Mouse (Mus musculus) kidney, adult 2 months (tissue): ENCODE measurements around the gene Nrf1. TPM values are rescaled to one million over a fixed set of nuclear protein-coding genes. Genes with fewer than 3 reads are reported as not detected.

Experiments
- DNase-seq: peaks from one replicate; pipeline ENCODE4 v3.0.0; 2021
- H3K27ac ChIP-seq: fragments of 200-500 bp; 2 replicates; pipeline ENCODE4 v1.5.1; 2012; ENCODE audit warnings: low read depth, low read length, control low read depth, inconsistent platforms; ENCODE audit not compliant: insufficient read depth
- H3K27me3 ChIP-seq: fragments of 200-500 bp; replicated peaks from 2 replicates; pipeline ENCODE4 v1.6.1; 2012; ENCODE audit warnings: mild to moderate bottlenecking, moderate library complexity, low read length, inconsistent platforms; ENCODE audit not compliant: control insufficient read depth, insufficient read depth
- H3K36me3 ChIP-seq: fragments of 200-500 bp; 2 replicates; pipeline ENCODE4 v1.6.1; 2012; ENCODE audit warnings: mild to moderate bottlenecking, moderate library complexity, low read length, inconsistent platforms; ENCODE audit not compliant: control insufficient read depth, insufficient read depth
- H3K4me1 ChIP-seq: fragments of 200-500 bp; 2 replicates; pipeline ENCODE4 v1.6.1; 2011; ENCODE audit warnings: low read length; ENCODE audit not compliant: control insufficient read depth, insufficient read depth
- H3K4me3 ChIP-seq: fragments of 200-500 bp; 2 replicates; pipeline ENCODE4 v1.5.1; 2011; ENCODE audit warnings: mild to moderate bottlenecking, low read depth, low read length, control low read depth; ENCODE audit not compliant: insufficient read depth
- CTCF ChIP-seq: fragments of 200-500 bp; conservative IDR thresholded peaks from 2 replicates; pipeline ENCODE4 v1.5.1; 2011; ENCODE audit warnings: low read depth, mild to moderate bottlenecking, control low read depth, low read length, moderate library complexity, mixed read lengths; ENCODE audit not compliant: insufficient read depth, insufficient read length
- POLR2A ChIP-seq: fragments of 200-500 bp; IDR thresholded peaks from one replicate; pipeline ENCODE4 v1.6.1; 2011; ENCODE audit warnings: low read depth, low read length, control low read depth
- WGBS: fragments of 180-500 bp; shearing (Covaris S2); methylation state at CpG from one replicate; pipeline ENCODE4 v1.1.7; 2018; 5-methylcytosine and 5-hydroxymethylcytosine counted together
- polyA plus RNA-seq: library from polyadenylated mRNA; depleted of rRNA; stranded (reverse); fragments of >200 nt; gene quantifications from 2 replicates; pipeline ENCODE4 v1.2.3, GENCODE M21; 2012; rRNA removed

Nrf1 gene
- polyA plus RNA-seq, 1 experiment: 22.9 TPM

DNA sequence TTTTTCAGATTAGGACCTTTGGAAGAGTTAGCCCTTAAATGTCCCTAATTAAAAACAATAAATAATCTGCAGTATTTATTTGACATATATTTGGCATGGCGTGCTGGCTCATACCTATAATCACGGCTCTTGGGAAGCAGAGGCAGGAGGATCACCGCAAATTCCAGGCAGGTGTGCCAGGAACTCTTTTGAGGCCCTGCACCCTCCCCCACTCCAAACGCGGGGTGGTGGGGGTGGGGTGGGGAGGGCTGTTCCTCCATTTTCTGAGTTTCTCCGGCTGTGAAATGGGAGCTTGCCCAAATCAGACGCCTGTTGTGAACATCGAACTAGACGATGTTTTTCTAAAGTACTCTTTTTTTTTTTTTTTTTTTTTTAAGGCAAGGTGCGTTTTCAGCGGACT, 131.3 kb downstream of the Nrf1 start:
- H3K4me3 ChIP-seq: no peak overlapping the region
- peaks cover 4% of the 10 kb centered on the region for H3K27me3 ChIP-seq
- H3K27ac ChIP-seq: no peak overlapping the region
- no peak for DNase-seq
- peaks cover 4% of the 10 kb centered on the region; the same call in 1 of the 2 replicates for H3K4me1 ChIP-seq
- TF ChIP-seq POLR2A (no peak), CTCF (no peak)
- WGBS: 23% methylated on average over 11 of the region's 11 CpGs
- no peaks in the 10 kb centered on the region for H3K36me3 ChIP-seq

DNA sequence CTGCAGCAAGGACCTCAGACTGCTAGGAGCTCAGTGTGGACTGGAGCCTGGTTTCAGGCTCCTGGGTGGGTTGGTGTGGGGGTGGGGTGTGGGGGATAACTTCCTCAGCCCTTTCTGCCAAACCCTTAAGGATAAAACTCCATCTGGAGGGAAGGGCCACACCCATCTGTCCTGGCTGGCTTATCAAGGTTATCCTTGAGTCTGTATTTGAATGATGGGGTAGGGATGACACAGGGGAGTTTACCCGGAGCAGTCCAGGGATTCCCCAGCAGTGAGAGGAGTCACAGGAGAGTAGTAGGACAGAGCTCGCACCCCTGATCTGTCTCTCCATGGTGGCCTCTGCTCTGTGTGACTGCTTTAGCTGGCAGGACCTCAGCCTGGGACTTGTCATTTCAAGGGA, 132.5 kb downstream of the Nrf1 start:
- 50% methylated on average over 2 of the region's 2 CpGs for WGBS
- Histone ChIP-seq H3K4me3 (no peak overlapping the region), H3K4me1 (peaks cover 2% of the 10 kb centered on the region; the same call in 1 of the 2 replicates), H3K36me3 (no peaks in the 10 kb centered on the region), H3K27ac (no peak overlapping the region), H3K27me3 (peaks cover 4% of the 10 kb centered on the region)
- DNase-seq: no peak
- TF ChIP-seq POLR2A (no peak), CTCF (no peak)

DNA sequence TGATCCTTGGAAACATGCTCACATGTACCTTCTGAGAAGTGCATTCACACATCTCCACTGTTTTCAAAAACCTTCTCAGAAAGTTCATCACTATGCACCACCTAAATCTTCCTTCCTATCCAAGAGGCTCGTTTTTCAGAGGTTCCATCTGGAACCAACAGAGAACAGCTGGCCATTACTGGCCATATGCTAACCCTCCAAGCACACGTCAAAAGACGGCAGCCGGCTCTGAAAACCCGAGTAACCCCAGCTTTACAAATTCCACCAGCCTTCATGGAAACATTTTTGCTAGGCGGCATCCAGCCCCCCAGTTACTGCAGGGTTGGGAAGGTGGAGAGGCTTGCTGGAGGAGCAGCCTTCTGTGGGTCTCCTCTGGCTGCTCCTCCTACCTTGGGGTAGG, 134.2 kb downstream of the Nrf1 start:
- DNase-seq: no peak
- Histone ChIP-seq H3K4me3 (no peak overlapping the region), H3K27ac (no peak overlapping the region), H3K4me1 (no peaks in the 10 kb centered on the region), H3K27me3 (peaks cover 4% of the 10 kb centered on the region), H3K36me3 (no peaks in the 10 kb centered on the region)
- 45% methylated on average over 6 of the region's 6 CpGs for WGBS
- no peak for TF ChIP-seq POLR2A
- TF ChIP-seq CTCF: no peak

DNA sequence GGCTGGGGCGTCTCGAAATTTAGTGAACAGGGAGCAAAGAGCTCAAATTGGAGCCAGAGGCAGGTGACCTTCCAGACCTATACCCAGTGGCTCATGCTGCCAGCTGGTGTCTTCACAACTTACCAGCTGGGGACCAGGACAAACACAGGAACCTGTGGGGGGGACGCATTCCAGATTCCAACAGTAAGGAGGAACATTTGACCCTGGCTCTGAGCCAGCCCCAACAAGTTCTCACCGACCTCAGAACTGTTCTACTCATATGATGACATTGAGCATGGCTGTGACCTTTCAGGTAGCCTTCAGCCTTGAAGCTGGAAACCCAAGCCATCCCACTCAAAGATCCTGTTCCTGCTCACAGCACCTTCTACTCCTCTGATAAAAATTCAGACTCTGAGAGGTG, 135.8 kb downstream of the Nrf1 start:
- DNase-seq: no peak
- 67% methylated on average over 4 of the region's 4 CpGs for WGBS

DNA sequence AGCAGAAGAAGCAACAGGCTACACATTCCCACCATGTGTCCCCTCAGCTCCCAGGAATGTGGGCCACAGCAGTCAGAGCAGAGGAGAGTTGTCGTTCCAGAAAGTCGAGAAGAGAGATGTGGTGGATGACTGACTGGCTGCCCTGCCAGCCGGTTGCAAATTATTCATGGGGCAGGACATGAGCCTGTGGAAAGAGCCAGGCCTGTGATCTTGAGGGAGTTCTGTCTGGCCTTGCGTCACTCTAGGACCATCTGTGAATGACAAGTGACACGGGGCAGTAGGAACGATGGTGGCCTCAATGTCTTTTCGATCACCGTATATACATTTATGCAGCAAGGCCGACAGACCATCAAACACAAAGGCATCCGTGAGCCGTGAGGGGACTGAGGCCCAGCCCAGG, 147.9 kb downstream of the Nrf1 start:
- H3K27ac ChIP-seq: no peak overlapping the region
- 83% methylated on average over 11 of the region's 11 CpGs for WGBS
- no peak overlapping the region for H3K4me3 ChIP-seq
- H3K36me3 ChIP-seq: no peaks in the 10 kb centered on the region
- H3K4me1 ChIP-seq: no peaks in the 10 kb centered on the region
- TF ChIP-seq POLR2A (no peak), CTCF (no peak)
- no peak for DNase-seq
- no peaks in the 10 kb centered on the region for H3K27me3 ChIP-seq

More for the DNA sequence above, 135.8 kb downstream of the Nrf1 start:
- Histone ChIP-seq H3K27ac (no peak overlapping the region), H3K36me3 (no peaks in the 10 kb centered on the region), H3K27me3 (no peaks in the 10 kb centered on the region), H3K4me1 (no peaks in the 10 kb centered on the region), H3K4me3 (no peak overlapping the region)
- no peak for TF ChIP-seq POLR2A
- no peak for TF ChIP-seq CTCF

DNA sequence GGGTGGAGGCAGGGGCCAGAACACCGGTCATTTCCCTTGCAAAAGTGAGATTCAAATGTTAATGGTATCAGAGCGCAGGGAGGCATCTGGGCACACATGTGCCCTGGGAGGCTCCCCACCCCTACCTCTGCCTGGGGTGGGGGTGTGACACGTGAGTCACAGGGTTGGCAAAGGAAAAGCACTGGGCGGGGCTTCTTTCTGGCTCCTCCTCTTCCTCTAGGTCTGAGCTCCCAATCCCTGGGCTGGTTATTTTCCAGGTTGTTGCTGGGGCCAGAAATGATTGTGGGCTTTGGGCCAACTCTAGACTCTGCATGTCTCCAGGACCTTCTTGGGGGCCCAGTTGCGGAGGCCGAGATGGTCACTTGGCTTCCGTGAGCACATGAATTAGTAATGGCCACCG, 148.4 kb downstream of the Nrf1 start:
- DNase-seq: no peak
- H3K4me1 ChIP-seq: no peaks in the 10 kb centered on the region
- H3K27me3 ChIP-seq: no peaks in the 10 kb centered on the region
- no peaks in the 10 kb centered on the region for H3K36me3 ChIP-seq
- TF ChIP-seq CTCF (no peak), POLR2A (no peak)
- 84% methylated on average over 8 of the region's 8 CpGs for WGBS
- no peak overlapping the region for H3K4me3 ChIP-seq
- no peak overlapping the region for H3K27ac ChIP-seq

Other genes starting within 250 kb of the Nrf1 start
- gene Strip2, start 131.0 kb upstream of the Nrf1 start, polyA plus RNA-seq: 1.2 and 1.4 TPM in 2 replicates